In genomic region chr10:94640067-94640466, GRCm38 (mm10) we compare ENCODE assay signal across 21 mouse cellular contexts.
"Had no signal": no experiment of that assay in that cellular context is flagged by ENCODE, and none has a peak within 500 bp of the region (broad histone marks: within the 10 kb centered on the region; RNA-seq: fewer than 3 reads in every experiment).

No protein-coding gene starts in this region.

- H3K27me3 ChIP-seq: kidney, embryonic 15.5 days; limb, embryonic 12.5 days; limb, embryonic 15.5 days; neural tube, embryonic 12.5 days; neural tube, embryonic 15.5 days; stomach, embryonic 15.5 days had no signal

- H3K4me1 ChIP-seq: kidney, embryonic 15.5 days; limb, embryonic 15.5 days; midbrain, embryonic 10.5 days; neural tube, embryonic 12.5 days; neural tube, embryonic 15.5 days; stomach, embryonic 15.5 days had no signal

- H3K36me3 ChIP-seq: kidney, embryonic 15.5 days; limb, embryonic 12.5 days; limb, embryonic 15.5 days; midbrain, embryonic 10.5 days; neural tube, embryonic 12.5 days; neural tube, embryonic 15.5 days; stomach, embryonic 15.5 days had no signal

- H3K4me3 ChIP-seq: kidney, embryonic 15.5 days; limb, embryonic 12.5 days; limb, embryonic 15.5 days; midbrain, embryonic 10.5 days; neural tube, embryonic 12.5 days; neural tube, embryonic 15.5 days; stomach, embryonic 15.5 days had no signal

- H3K27ac ChIP-seq: kidney, embryonic 15.5 days; limb, embryonic 12.5 days; limb, embryonic 15.5 days; liver, embryonic 14.5 days; midbrain, embryonic 10.5 days; neural tube, embryonic 12.5 days; neural tube, embryonic 15.5 days; stomach, embryonic 15.5 days had no signal

- ATAC-seq: liver, postnatal 0 days; lung, postnatal 0 days had no signal

- DNase-seq: kidney, adult 11 months; kidney, adult 8-10 months; kidney, postnatal 14 days; kidney, postnatal 4 days; liver, postnatal 0 days; lung, embryonic 14.5 days; midbrain, embryonic 14.5 days; right cerebral cortex, adult 18-20 months; right cerebral cortex, postnatal 14 days; right cerebral cortex, postnatal 4 days; spleen, adult 18-20 months; thymus, postnatal 25 days had no signal
